Mouse (Mus musculus) CH12.LX (cell line): ENCODE measurements around the gene Tdrd3. TPM values are rescaled to one million over a fixed set of nuclear protein-coding genes. Genes with fewer than 3 reads are reported as not detected.
A peak's percentile ranks its signal among the peaks of the same experiment; 100 is the strongest.

Experiments
- DNase-seq: peaks from one replicate; pipeline ENCODE4 v3.0.0-alpha.2; 2013; ENCODE audit errors: extremely low read depth
- H3K27ac ChIP-seq: 2 replicates; pipeline ENCODE4 v1.5.1; 2012; ENCODE audit warnings: low read depth, mild to moderate bottlenecking, control low read depth, moderate library complexity; ENCODE audit not compliant: insufficient read depth
- H3K27me3 ChIP-seq: replicated peaks from 2 replicates; pipeline ENCODE3; 2012; ENCODE audit warnings: inconsistent platforms
- H3K36me3 ChIP-seq, 2 experiments: replicated peaks in 1 of 2; 2 replicates each; pipeline versions ENCODE3 to v1.6.1; 2012; ENCODE audit warnings: inconsistent platforms in 1 of 2, low read length in 1 of 2, mild to moderate bottlenecking in 1 of 2, mixed read lengths in 1 of 2, moderate library complexity in 1 of 2; ENCODE audit not compliant: control insufficient read depth in 1 of 2, insufficient read depth in 1 of 2
- H3K4me1 ChIP-seq, 2 experiments: 2 replicates each; pipeline ENCODE4 v1.6.1; 2012; ENCODE audit warnings: inconsistent platforms in 1 of 2, moderate library complexity in 1 of 2; ENCODE audit not compliant: insufficient read depth in 2 of 2, control insufficient read depth in 1 of 2
- H3K4me2 ChIP-seq: 2 replicates; pipeline ENCODE4 v1.6.1; 2012; ENCODE audit warnings: low read depth, mild to moderate bottlenecking, control low read depth; ENCODE audit not compliant: poor library complexity, insufficient read depth, severe bottlenecking
- H3K4me3 ChIP-seq, 3 experiments: fragments of 150-350 bp in 1 of 3; sonication (generic) in 1 of 3; replicated peaks in 1 of 3; 2 replicates each; pipeline versions ENCODE3 to v1.5.1; 2011 to 2012; ENCODE audit warnings: low read depth in 2 of 3, low read length in 2 of 3, mild to moderate bottlenecking in 2 of 3, moderate library complexity in 2 of 3, control low read depth in 1 of 3, improper control_type of control experiment in 1 of 3, inconsistent platforms in 1 of 3, mixed read lengths in 1 of 3; ENCODE audit not compliant: poor library complexity in 1 of 3
- H3K79me2 ChIP-seq: replicated peaks from 2 replicates; pipeline ENCODE4 v1.6.1; 2012; ENCODE audit warnings: mild to moderate bottlenecking, moderate library complexity; ENCODE audit not compliant: control insufficient read depth, poor library complexity, insufficient read depth, severe bottlenecking; ENCODE audit errors: extremely low read depth
- H3K9ac ChIP-seq: 2 replicates; pipeline ENCODE4 v1.6.1; 2012; ENCODE audit warnings: low read depth, mild to moderate bottlenecking, control low read depth, moderate library complexity; ENCODE audit not compliant: insufficient read depth
- H3K9me3 ChIP-seq: replicated peaks from 2 replicates; pipeline ENCODE3; 2012; ENCODE audit warnings: low read length, inconsistent platforms, mixed read lengths
- BHLHE40 ChIP-seq: IDR thresholded peaks from 2 replicates; pipeline ENCODE4 v1.6.1; 2011; ENCODE audit warnings: mild to moderate bottlenecking, low read depth, low read length, improper control_type of control experiment
- ELF1 ChIP-seq: IDR thresholded peaks from 2 replicates; pipeline ENCODE4 v1.6.1; 2014; ENCODE audit warnings: low read depth, mild to moderate bottlenecking, inconsistent platforms, low read length, improper control_type of control experiment
- EP300 ChIP-seq: IDR thresholded peaks from 2 replicates; pipeline ENCODE4 v1.6.1; 2011; ENCODE audit warnings: low read length, improper control_type of control experiment
- ETS1 ChIP-seq: conservative IDR thresholded peaks from 2 replicates; pipeline ENCODE4 v1.6.1; 2012; ENCODE audit warnings: low read depth, mild to moderate bottlenecking, inconsistent platforms, low read length, improper control_type of control experiment, moderate library complexity
- IRF4 ChIP-seq: IDR thresholded peaks from 2 replicates; pipeline ENCODE4 v1.6.1; 2014; ENCODE audit warnings: low read depth, mild to moderate bottlenecking, inconsistent platforms, low read length, improper control_type of control experiment
- JUN ChIP-seq: IDR thresholded peaks from 2 replicates; pipeline ENCODE4 v1.6.1; 2011; ENCODE audit warnings: low read depth, mild to moderate bottlenecking, low read length, improper control_type of control experiment, moderate library complexity; ENCODE audit not compliant: insufficient read depth
- MAZ ChIP-seq: IDR thresholded peaks from 2 replicates; pipeline ENCODE4 v1.6.1; 2012; ENCODE audit warnings: low read depth, mild to moderate bottlenecking, inconsistent platforms, low read length, improper control_type of control experiment, moderate library complexity
- MXI1 ChIP-seq: IDR thresholded peaks from 2 replicates; pipeline ENCODE4 v1.6.1; 2011; ENCODE audit warnings: mild to moderate bottlenecking, low read depth, low read length, improper control_type of control experiment
- MYC ChIP-seq: IDR thresholded peaks from 2 replicates; pipeline ENCODE4 v1.6.1; 2011; ENCODE audit warnings: low read depth, mild to moderate bottlenecking, improper control_type of control experiment, low read length
- NELFE ChIP-seq: IDR thresholded peaks from 2 replicates; pipeline ENCODE4 v1.6.1; 2011; ENCODE audit warnings: low read depth, low read length, improper control_type of control experiment
- NRF1 ChIP-seq: IDR thresholded peaks from 2 replicates; pipeline ENCODE4 v1.6.1; 2014; ENCODE audit warnings: low read depth, mild to moderate bottlenecking, inconsistent platforms, low read length, improper control_type of control experiment, moderate library complexity
- POLR2AphosphoS2 ChIP-seq: IDR thresholded peaks from 2 replicates; pipeline ENCODE4 v1.6.1; 2011; ENCODE audit warnings: low read depth, low read length, improper control_type of control experiment
- SIN3A ChIP-seq: IDR thresholded peaks from 2 replicates; pipeline ENCODE4 v1.6.1; 2012; ENCODE audit warnings: low read length, improper control_type of control experiment, inconsistent platforms
- UBTF ChIP-seq: IDR thresholded peaks from 2 replicates; pipeline ENCODE4 v1.6.1; 2012; ENCODE audit warnings: low read depth, mild to moderate bottlenecking, inconsistent platforms, low read length, improper control_type of control experiment, moderate library complexity
- ZMIZ1 ChIP-seq: IDR thresholded peaks from 2 replicates; pipeline ENCODE4 v1.6.1; 2012; ENCODE audit warnings: low read depth, mild to moderate bottlenecking, inconsistent platforms, low read length, improper control_type of control experiment
- dilution Hi-C: fragments of 300-500 bp; cut with MboI; formaldehyde crosslinking; loops from 2 replicates; pipeline ENCODE4 v1.14.3; 2020; ENCODE audit warnings: low sequenced_read_pairs; ENCODE audit not compliant: extremely low pct_unique_long_range_greater_than_20kb, extremely low pct_ligation_motif_present
- in situ Hi-C: fragments of 300-500 bp; cut with MboI; formaldehyde crosslinking; loops from 3 replicates; pipeline ENCODE4 v1.14.3; 2019; ENCODE audit warnings: low sequenced_read_pairs, low pct_ligation_motif_present, low pct_unique_long_range_greater_than_20kb, mixed read lengths
- polyA plus RNA-seq: library from polyadenylated mRNA; unstranded; fragments of >175 nt; gene quantifications from 2 replicates; pipeline ENCODE4 v1.2.1, GENCODE M21; 2012; ENCODE audit warnings: low read depth; ENCODE audit not compliant: insufficient read length
- total RNA-seq, 2 experiments: library from RNA; depleted of rRNA; stranded (reverse); fragments of 300-350 nt in 1 of 2; fragments of >200 nt in 1 of 2; gene quantifications; 2 replicates each; pipeline ENCODE4 v1.2.3; 2012 to 2014

Gene Tdrd3
- total and polyA plus RNA-seq, 3 experiments: 6.5 to 12.8 (median 10.9) TPM

- peaks cover 3% of the 10 kb centered on the region; the same call in 1 of the 2 replicates for H3K79me2 ChIP-seq
- H3K27ac ChIP-seq: no peak overlapping the region
- no peaks in the 10 kb centered on the region for H3K9me3 ChIP-seq
- no peak overlapping the region for H3K9ac ChIP-seq
- peaks cover 0 to 7% of the 10 kb centered on the region in 2 experiments for H3K36me3 ChIP-seq
- H3K4me2 ChIP-seq: no peak overlapping the region
- no peaks in the 10 kb centered on the region for H3K27me3 ChIP-seq
- dilution Hi-C loops: no loop called here
- no peak for DNase-seq
- no peak for TF ChIP-seq EP300
- TF ChIP-seq MXI1: no peak
- no peak overlapping the region for H3K4me3 ChIP-seq
- in situ Hi-C loops: no loop called here
- H3K4me1 ChIP-seq: peaks cover 0 to 8% of the 10 kb centered on the region in 2 experiments; a peak in 1 of 4 replicates
Measured at GRCm38 (mm10) chr14:87435382-87435781, 18.9 kb downstream of the Tdrd3 start.

- H3K4me2 ChIP-seq: no peak overlapping the region
- peaks cover 0 to 7% of the 10 kb centered on the region in 2 experiments for H3K36me3 ChIP-seq
- in situ Hi-C loops: no loop called here
- DNase-seq: no peak
- H3K27me3 ChIP-seq: no peaks in the 10 kb centered on the region
- TF ChIP-seq EP300: no peak
- TF ChIP-seq ELF1: no peak
- no peak for TF ChIP-seq ZMIZ1
- no peak for TF ChIP-seq NELFE
- no peak for TF ChIP-seq NRF1
- no peak for TF ChIP-seq SIN3A
- no peak for TF ChIP-seq MYC
- no peak for TF ChIP-seq JUN
- TF ChIP-seq ETS1: no peak
- TF ChIP-seq UBTF: no peak
- no peak for TF ChIP-seq BHLHE40
- no peak overlapping the region for H3K4me3 ChIP-seq
- H3K4me1 ChIP-seq: peaks cover 0 to 8% of the 10 kb centered on the region in 2 experiments; a peak in 1 of 4 replicates
- H3K9ac ChIP-seq: no peak overlapping the region
- H3K79me2 ChIP-seq: 0 out of 2 replicates have a peak, but pooled peaks cover 3% of the 10 kb centered on the region
- dilution Hi-C loops: no loop called here
- H3K27ac ChIP-seq: no peak overlapping the region
- no peaks in the 10 kb centered on the region for H3K9me3 ChIP-seq
Measured at GRCm38 (mm10) chr14:87439721-87440120, 23.3 kb downstream of the Tdrd3 start.

- in situ Hi-C loops (no loop called here), dilution Hi-C loops (no loop called here)
- no peaks in the 10 kb centered on the region for H3K9me3 ChIP-seq
- no peak overlapping the region for H3K4me2 ChIP-seq
- no peak overlapping the region for H3K27ac ChIP-seq
- H3K9ac ChIP-seq: no peak overlapping the region
- DNase-seq: peak; percentile 61
- TF ChIP-seq MAZ (no peak), POLR2AphosphoS2 (no peak), IRF4 (no peak), NELFE (no peak)
- no peaks in the 10 kb centered on the region for H3K79me2 ChIP-seq
- H3K36me3 ChIP-seq: peaks cover 0 to 2% of the 10 kb centered on the region in 2 experiments
- no peaks in the 10 kb centered on the region for H3K4me1 ChIP-seq
- no peaks in the 10 kb centered on the region for H3K27me3 ChIP-seq
- H3K4me3 ChIP-seq: peak overlapping the region in 1 of 3 experiments; percentile 24
Measured at GRCm38 (mm10) chr14:87446331-87446913, 30.0 kb downstream of the Tdrd3 start.
